Mouse (Mus musculus): ENCODE data around the gene Prr12.

DNA sequence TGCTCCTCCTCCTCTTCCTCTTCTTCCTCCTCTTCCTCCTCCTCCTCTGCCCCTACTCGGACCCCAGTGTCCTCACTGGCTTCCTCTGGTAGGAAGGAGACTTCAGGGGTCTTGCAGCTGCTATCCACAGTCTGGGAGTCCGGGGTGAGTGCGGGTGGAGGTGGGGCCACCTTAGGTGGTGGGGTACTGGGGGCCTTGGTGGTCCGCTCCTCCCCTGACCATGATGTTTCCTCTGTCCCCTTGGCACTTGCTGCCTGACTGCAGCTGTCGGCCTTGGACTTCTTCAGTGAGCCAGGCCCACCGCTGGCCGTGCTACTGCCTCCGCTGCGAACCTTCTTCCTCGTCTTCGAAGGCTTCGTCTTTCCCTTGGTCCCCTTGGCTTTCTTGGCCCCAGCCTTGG is 46.2 kb downstream of the Prr12 start:
- TF ChIP-seq CTCF (IDR thresholded peaks at IDR 0.05; ENCODE audit: insufficient read depth, low read depth, low read length) = no peak
- no peak for TF ChIP-seq POLR2A (IDR thresholded peaks at IDR 0.05; ENCODE audit: insufficient read depth, low read depth, low read length)
